Mouse (Mus musculus) bone marrow, adult 2 months (tissue): ENCODE data around the gene Invs.

Experiments used
- CTCF ChIP-seq: fragments of 200-500 bp; IDR thresholded peaks from 2 replicates; pipeline ENCODE4 v1.5.1; 2011; ENCODE audit warnings: low read length, control low read depth; ENCODE audit not compliant: control insufficient read depth, insufficient read depth
- POLR2A ChIP-seq: fragments of 200-500 bp; IDR thresholded peaks from 2 replicates; pipeline ENCODE4 v1.6.1; 2011; ENCODE audit warnings: low read depth, mild to moderate bottlenecking, control low read depth, low read length, borderline replicate concordance; ENCODE audit not compliant: control insufficient read depth

DNA sequence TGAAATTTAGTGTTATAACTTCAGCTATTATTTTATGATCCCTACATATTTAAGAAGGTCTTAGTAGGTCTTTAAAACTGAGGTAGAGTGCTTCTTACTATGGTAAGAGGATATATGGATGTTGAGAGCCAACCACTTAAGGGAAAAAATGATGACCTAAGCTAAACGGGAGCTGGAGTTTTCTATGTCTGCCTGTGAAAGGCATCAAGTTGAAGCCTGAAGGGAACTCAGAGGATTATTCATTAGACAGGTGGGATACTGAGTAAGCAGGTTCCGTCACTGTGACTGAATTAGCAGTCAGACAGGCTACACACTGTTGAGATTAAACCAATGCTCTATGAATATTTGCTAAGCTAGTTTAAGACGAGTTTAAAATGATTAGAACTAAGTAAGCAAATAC is 2.5 kb upstream of the Invs start:
- TF ChIP-seq POLR2A (no peak), CTCF (no peak)
